In the genomic region with DNA sequence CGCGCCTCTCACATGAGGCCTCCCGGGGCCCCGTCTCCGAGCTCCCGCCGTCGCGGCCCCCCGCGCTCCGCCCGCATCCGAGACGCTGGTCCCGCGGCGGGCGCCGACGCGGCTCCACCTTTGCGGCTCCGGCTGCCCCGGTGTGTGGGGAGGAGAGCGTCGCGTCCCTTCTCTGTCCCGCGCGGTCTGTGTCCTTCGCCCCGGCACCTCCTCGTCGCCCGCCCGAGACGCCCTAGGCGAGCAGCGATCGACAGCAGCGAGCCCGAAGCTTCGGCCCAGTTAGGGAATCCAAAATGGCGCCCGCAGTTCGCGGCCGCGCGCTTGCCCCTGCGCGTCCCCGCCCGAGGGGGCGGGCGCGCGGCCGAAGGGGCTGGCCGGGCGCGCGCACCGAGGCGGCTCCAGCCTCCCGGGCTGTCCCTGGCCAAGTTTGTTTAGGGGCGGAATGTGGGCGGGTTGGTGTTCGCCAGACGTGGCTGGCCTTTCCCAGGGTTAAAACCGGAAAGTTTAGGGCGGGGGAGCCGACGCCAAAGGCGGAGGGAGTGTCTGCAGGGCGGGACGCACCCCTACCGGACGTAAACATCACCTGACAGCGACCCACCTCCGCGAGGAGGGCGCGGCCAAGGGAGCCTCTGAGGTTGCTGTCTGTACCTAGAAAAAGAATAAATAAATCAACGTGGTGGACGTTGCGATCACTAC, we compare ENCODE assay signal across 8 mouse cellular contexts. TPM values are rescaled to one million over a fixed set of nuclear protein-coding genes. Genes with fewer than 3 reads are reported as not detected.
DNase-seq lines count a peak whose midpoint lies in the region; ATAC-seq and TF ChIP-seq lines count a peak whose summit lies in the region.

A gene (minus strand): TSS at position 329 of the 696 bp plus-strand sequence.

- no peak; the same call in 1 of the 2 replicates for TF ChIP-seq POLR2A in testis, adult 2 months (IDR thresholded peaks at IDR 0.05; ENCODE audit: control insufficient read depth, low read depth, low read length)

- peak; percentile 76 for DNase-seq in c-Kit-positive CD71-positive TER-119-positive erythroid progenitor cells, embryonic 14.5 days (ENCODE audit: low spot score)
- peak; percentile 96 for DNase-seq in heart, postnatal 0 days (ENCODE audit: low spot score)
- DNase-seq in kidney, postnatal 4 days, result peak; percentile 90 to 94

- TF ChIP-seq CTCF in E14TG2a.4 (conservative IDR thresholded peaks at IDR 0.05; ENCODE audit: low read length), result no peak
- no peak for TF ChIP-seq CTCF in heart, postnatal 0 days (IDR thresholded peaks at IDR 0.05; ENCODE audit: low read depth)
- TF ChIP-seq CTCF in testis, adult 2 months (IDR thresholded peaks at IDR 0.05; ENCODE audit: control insufficient read depth, insufficient read depth, insufficient replicate concordance, low read depth, low read length), result no peak

- peak; percentile 84 for TF ChIP-seq EP300 in heart, postnatal 0 days (IDR thresholded peaks at IDR 0.05; ENCODE audit: low read depth)

- H3K4me1 ChIP-seq in E14TG2a.4 (replicated peaks; ENCODE audit: low read depth, low read length), result peaks cover 59% of the 10 kb centered on the region
- H3K4me1 ChIP-seq in forebrain, embryonic 12.5 days, result peaks cover 16% of the 10 kb centered on the region
- peaks cover 10% of the 10 kb centered on the region for H3K4me1 ChIP-seq in heart, postnatal 0 days (ENCODE audit: control insufficient read depth, insufficient read depth)
- peaks cover 20% of the 10 kb centered on the region for H3K4me1 ChIP-seq in liver, embryonic 16.5 days (ENCODE audit: control insufficient read depth, low read depth, low read length)
- H3K4me1 ChIP-seq in neural tube, embryonic 13.5 days (replicated peaks), result peaks cover 38% of the 10 kb centered on the region
- H3K4me1 ChIP-seq in testis, adult 2 months (ENCODE audit: control insufficient read depth, insufficient read depth, low read length), result no peaks in the 10 kb centered on the region; the same call in 1 of the 2 replicates

- peaks cover 25% of the 10 kb centered on the region for H3K36me3 ChIP-seq in E14TG2a.4 (ENCODE audit: insufficient read depth, low read length)
- H3K36me3 ChIP-seq in forebrain, embryonic 12.5 days (replicated peaks), result 0 out of 2 replicates have a peak, but pooled peaks cover 5% of the 10 kb centered on the region
- peaks cover 6% of the 10 kb centered on the region; the same call in 1 of the 2 replicates for H3K36me3 ChIP-seq in heart, postnatal 0 days (replicated peaks; ENCODE audit: control insufficient read depth, insufficient read depth, low read length)
- H3K36me3 ChIP-seq in liver, embryonic 16.5 days (ENCODE audit: control insufficient read depth, insufficient read depth), result peaks cover 7% of the 10 kb centered on the region
- H3K36me3 ChIP-seq in neural tube, embryonic 13.5 days, result peaks cover 9% of the 10 kb centered on the region
- H3K36me3 ChIP-seq in testis, adult 2 months (ENCODE audit: control insufficient read depth, insufficient read depth, low read length), result no peaks in the 10 kb centered on the region; the same call in 1 of the 2 replicates

- WGBS in forebrain, embryonic 12.5 days, result under 1% methylated on average over 79 of the region's 88 CpGs
- under 1% methylated on average over 83 of the region's 88 CpGs for WGBS in heart, postnatal 0 days
- under 1% methylated on average over 78 of the region's 88 CpGs for WGBS in liver, embryonic 16.5 days (ENCODE audit: insufficient replicate concordance)
- whole genome bisulfite sequencing in neural tube, embryonic 13.5 days, result under 1% methylated on average over 87 of the region's 88 CpGs

- peaks cover 6% of the 10 kb centered on the region for H3K27me3 ChIP-seq in E14TG2a.4 (ENCODE audit: insufficient read depth, low read length)
- H3K27me3 ChIP-seq in forebrain, embryonic 12.5 days, result no peaks in the 10 kb centered on the region
- H3K27me3 ChIP-seq in heart, postnatal 0 days (ENCODE audit: control insufficient read depth, insufficient read depth, low read length), result no peaks in the 10 kb centered on the region
- H3K27me3 ChIP-seq in liver, embryonic 16.5 days (ENCODE audit: control insufficient read depth, insufficient read depth, low read depth, low read length), result no peaks in the 10 kb centered on the region
- H3K27me3 ChIP-seq in neural tube, embryonic 13.5 days, result no peaks in the 10 kb centered on the region
- no peaks in the 10 kb centered on the region for H3K27me3 ChIP-seq in testis, adult 2 months (ENCODE audit: control insufficient read depth, insufficient read depth, low read length)

- H3K9ac ChIP-seq in forebrain, embryonic 12.5 days, result peak within 1 kb of the TSS; percentile 96
- H3K9ac ChIP-seq in heart, postnatal 0 days (replicated peaks; ENCODE audit: low read depth, low read length), result peak within 1 kb of the TSS; percentile 100
- peak within 1 kb of the TSS; percentile 99 for H3K9ac ChIP-seq in liver, embryonic 16.5 days (ENCODE audit: low read depth, low read length)
- peak within 1 kb of the TSS; percentile 98 for H3K9ac ChIP-seq in neural tube, embryonic 13.5 days

- no peaks in the 10 kb centered on the region for H3K9me3 ChIP-seq in E14TG2a.4 (ENCODE audit: low read length)
- H3K9me3 ChIP-seq in forebrain, embryonic 12.5 days, result no peaks in the 10 kb centered on the region
- H3K9me3 ChIP-seq in heart, postnatal 0 days (replicated peaks; ENCODE audit: control insufficient read depth, low read length), result no peaks in the 10 kb centered on the region
- H3K9me3 ChIP-seq in liver, embryonic 16.5 days (replicated peaks; ENCODE audit: control insufficient read depth, low read length), result no peaks in the 10 kb centered on the region
- H3K9me3 ChIP-seq in neural tube, embryonic 13.5 days, result no peaks in the 10 kb centered on the region

- ATAC-seq in forebrain, embryonic 12.5 days (ENCODE audit: low FRiP score), result peak; percentile 89
- peak; percentile 96 for ATAC-seq in heart, postnatal 0 days (ENCODE audit: insufficient read depth, low read depth)
- peak; percentile 90 for ATAC-seq in liver, embryonic 16.5 days (ENCODE audit: low read depth)
- peak; percentile 88 for ATAC-seq in neural tube, embryonic 13.5 days (ENCODE audit: low read depth)

- H3K27ac ChIP-seq in forebrain, embryonic 12.5 days, result peak within 1 kb of the TSS; percentile 99
- H3K27ac ChIP-seq in heart, postnatal 0 days (ENCODE audit: low read depth), result peak within 1 kb of the TSS; percentile 100
- H3K27ac ChIP-seq in liver, embryonic 16.5 days (ENCODE audit: low read length), result peak within 1 kb of the TSS; percentile 100
- H3K27ac ChIP-seq in neural tube, embryonic 13.5 days (replicated peaks), result peak within 1 kb of the TSS; percentile 99
- H3K27ac ChIP-seq in testis, adult 2 months (ENCODE audit: control insufficient read depth, insufficient read depth, low read depth, low read length), result peak within 1 kb of the TSS; percentile 96

- H3K4me2 ChIP-seq in forebrain, embryonic 12.5 days, result peak within 1 kb of the TSS; percentile 63
- peak within 1 kb of the TSS; percentile 88 for H3K4me2 ChIP-seq in heart, postnatal 0 days (ENCODE audit: low read depth, low read length)
- peak within 1 kb of the TSS; percentile 70 for H3K4me2 ChIP-seq in liver, embryonic 16.5 days (ENCODE audit: low read depth, low read length)
- peak within 1 kb of the TSS; percentile 76 for H3K4me2 ChIP-seq in neural tube, embryonic 13.5 days

- H3K4me3 ChIP-seq in E14TG2a.4 (replicated peaks; ENCODE audit: low read length), result peak within 1 kb of the TSS; percentile 92
- peak within 1 kb of the TSS; percentile 90 for H3K4me3 ChIP-seq in forebrain, embryonic 12.5 days (replicated peaks)
- peak within 1 kb of the TSS; percentile 100 for H3K4me3 ChIP-seq in heart, postnatal 0 days (ENCODE audit: low read depth, low read length)
- peak within 1 kb of the TSS; percentile 96 for H3K4me3 ChIP-seq in liver, embryonic 16.5 days (ENCODE audit: low read depth, low read length)
- H3K4me3 ChIP-seq in neural tube, embryonic 13.5 days, result peak within 1 kb of the TSS; percentile 85
- peak within 1 kb of the TSS; percentile 90 for H3K4me3 ChIP-seq in testis, adult 2 months (ENCODE audit: control insufficient read depth, low read depth, low read length)

RNA-seq across cellular contexts. Expression of the gene that starts here (rescaled TPM):
- polyA plus RNA-seq in forebrain, embryonic 12.5 days (2016; fragmentation: Nextera tagmentation; extraction: Ambion mirVana), result 23.7 and 27.4 TPM in 2 replicates
- total RNA-seq in heart, postnatal 0 days (2014; rRNA removed; ENCODE audit: low replicate concordance), result 74.3 and 99.7 TPM in 2 replicates
- 16.7 and 17.0 TPM in 2 replicates for polyA plus RNA-seq in heart, postnatal 0 days (2015; fragmentation: Nextera tagmentation; extraction: Ambion mirVana)
- 13.7 and 14.6 TPM in 2 replicates for polyA plus RNA-seq in liver, embryonic 16.5 days (2015; fragmentation: Nextera tagmentation; extraction: Ambion mirVana)
- polyA plus RNA-seq in neural tube, embryonic 13.5 days (2015; fragmentation: Nextera tagmentation; extraction: Ambion mirVana), result 25.0 and 26.5 TPM in 2 replicates
- 29.4 and 33.2 TPM in 2 replicates for polyA plus RNA-seq in testis, adult 2 months (2012; rRNA removed)

Comparison
In these comparisons a context has a peak if more than half of its experiments do, and no peak if none do; other contexts are left out.
1. Peak in every context shown above with its lines: DNase-seq, ATAC-seq, H3K4me3 ChIP-seq and H3K27ac ChIP-seq.